Mouse (Mus musculus): Measurements from ENCODE around the gene AC134908.4. TPM values are rescaled to one million over a fixed set of nuclear protein-coding genes. Genes with fewer than 3 reads are reported as not detected.

The AC134908.4 gene
- polyA plus RNA-seq, 1 experiment from 2014 or later: not detected

DNA sequence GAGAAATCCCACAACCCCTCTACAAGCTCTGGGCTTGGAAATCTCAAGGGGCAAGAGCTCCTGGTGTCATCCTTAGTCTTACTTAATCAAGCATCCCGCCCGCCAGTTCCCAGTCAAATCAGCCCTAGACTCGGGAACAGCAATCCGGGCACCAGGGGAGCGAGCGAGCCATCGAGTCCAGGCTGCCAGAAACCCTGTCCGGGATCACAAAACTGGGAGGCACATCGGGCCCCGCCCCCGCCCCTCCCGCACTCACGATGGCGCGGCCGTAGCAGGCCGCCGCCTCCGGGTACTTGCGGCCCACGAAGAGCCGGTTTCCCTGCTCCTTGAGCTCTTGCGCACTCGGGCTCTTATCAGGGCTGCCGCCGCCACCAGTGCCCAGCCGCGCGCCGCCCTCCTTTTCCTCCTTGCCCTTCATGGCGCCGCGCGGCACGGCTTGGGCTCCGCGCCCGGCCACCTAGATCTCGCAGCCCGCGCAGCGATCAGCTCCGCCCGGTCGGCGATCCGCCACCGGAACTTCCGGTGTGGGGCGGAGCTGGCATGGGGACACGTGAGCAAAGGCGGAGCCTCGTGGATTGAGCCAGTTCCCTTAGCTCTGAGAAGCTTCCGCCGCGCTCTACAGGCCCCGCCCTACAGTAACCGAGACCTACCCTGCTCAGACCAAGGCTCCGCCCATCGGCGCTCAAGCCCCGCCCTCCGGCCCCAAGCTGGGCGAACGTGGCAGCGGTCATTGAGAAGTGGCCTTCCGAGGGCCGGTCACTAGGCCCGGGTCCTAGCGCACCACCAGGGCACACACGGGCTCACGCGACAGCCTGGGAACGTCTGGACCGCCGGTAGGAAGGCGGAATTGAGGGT, 37.2 kb upstream of the AC134908.4 start:
- under 1% methylated on average over 75 of the region's 77 CpGs for WGBS
- peak overlapping the region; percentile 90 for H3K9ac ChIP-seq (ENCODE audit: low read length)
- H3K27ac ChIP-seq (ENCODE audit: low read length): peak overlapping the region; percentile 93
- ATAC-seq (ENCODE audit: low read depth): peak; percentile 93
- H3K9me3 ChIP-seq (ENCODE audit: control insufficient read depth, low read length): no peaks in the 10 kb centered on the region
- H3K4me3 ChIP-seq (ENCODE audit: low read length): peak overlapping the region; percentile 85
- H3K27me3 ChIP-seq (ENCODE audit: control insufficient read depth, insufficient read depth, low read depth, low read length): no peaks in the 10 kb centered on the region
- H3K4me1 ChIP-seq (replicated peaks; ENCODE audit: control insufficient read depth, insufficient read depth, low read length): peaks cover 64% of the 10 kb centered on the region
- H3K4me2 ChIP-seq (ENCODE audit: low read depth, low read length): peak overlapping the region; percentile 91
- peaks cover 14% of the 10 kb centered on the region for H3K36me3 ChIP-seq (ENCODE audit: control insufficient read depth, insufficient read depth, low read length)

DNA sequence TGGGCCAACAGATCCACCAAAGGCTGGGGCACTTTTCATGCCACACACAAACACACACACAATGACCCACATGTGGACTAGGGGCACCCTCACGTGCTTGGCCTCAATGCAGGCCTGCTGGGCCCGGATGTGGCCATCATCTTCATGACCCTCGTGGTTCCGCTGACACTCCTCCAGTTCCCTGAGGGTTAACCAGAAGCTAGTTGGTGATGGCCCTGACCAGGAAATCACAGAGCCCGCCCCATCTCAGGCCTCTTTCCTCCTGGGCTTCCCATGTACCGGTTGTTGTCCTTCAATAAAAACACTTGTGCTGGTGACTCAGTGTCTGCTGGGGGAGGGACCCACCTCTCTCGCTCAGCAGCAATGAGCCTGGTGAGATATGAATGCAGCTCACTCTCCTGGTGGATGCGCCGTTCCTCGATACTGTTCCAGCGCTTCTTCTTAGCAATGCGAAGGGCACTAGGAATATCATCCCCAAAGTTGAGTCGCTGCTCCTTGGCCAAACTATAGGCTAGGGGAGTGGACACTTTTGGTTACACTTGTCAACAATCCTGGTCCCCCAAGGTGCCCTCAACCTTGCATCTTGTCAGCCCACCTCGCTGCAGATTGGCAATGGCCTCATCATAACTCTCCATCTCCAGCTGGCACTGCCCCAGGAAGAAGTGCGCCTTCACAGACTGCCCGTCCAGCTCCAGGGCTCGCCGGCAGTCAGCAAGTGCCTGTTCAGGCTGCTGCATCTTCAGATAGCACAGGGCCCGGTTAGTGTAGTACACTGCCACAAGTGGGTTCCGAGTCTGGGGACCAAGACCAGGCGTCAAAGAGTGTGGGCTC, 36.2 kb upstream of the AC134908.4 start:
- Histone ChIP-seq H3K27me3 (ENCODE audit: control insufficient read depth, insufficient read depth, low read depth, low read length) (no peaks in the 10 kb centered on the region), H3K36me3 (ENCODE audit: control insufficient read depth, insufficient read depth, low read length) (peaks cover 14% of the 10 kb centered on the region), H3K27ac (ENCODE audit: low read length) (peak overlapping the region; percentile 89), H3K4me2 (ENCODE audit: low read depth, low read length) (peak overlapping the region; percentile 91), H3K9ac (ENCODE audit: low read length) (peak overlapping the region; percentile 90), H3K4me1 (replicated peaks; ENCODE audit: control insufficient read depth, insufficient read depth, low read length) (peaks cover 57% of the 10 kb centered on the region), H3K4me3 (ENCODE audit: low read length) (peak overlapping the region; percentile 85), H3K9me3 (ENCODE audit: control insufficient read depth, low read length) (no peaks in the 10 kb centered on the region)
- ATAC-seq (ENCODE audit: low read depth): no peak
- WGBS: 46% methylated on average over 21 of the region's 21 CpGs

DNA sequence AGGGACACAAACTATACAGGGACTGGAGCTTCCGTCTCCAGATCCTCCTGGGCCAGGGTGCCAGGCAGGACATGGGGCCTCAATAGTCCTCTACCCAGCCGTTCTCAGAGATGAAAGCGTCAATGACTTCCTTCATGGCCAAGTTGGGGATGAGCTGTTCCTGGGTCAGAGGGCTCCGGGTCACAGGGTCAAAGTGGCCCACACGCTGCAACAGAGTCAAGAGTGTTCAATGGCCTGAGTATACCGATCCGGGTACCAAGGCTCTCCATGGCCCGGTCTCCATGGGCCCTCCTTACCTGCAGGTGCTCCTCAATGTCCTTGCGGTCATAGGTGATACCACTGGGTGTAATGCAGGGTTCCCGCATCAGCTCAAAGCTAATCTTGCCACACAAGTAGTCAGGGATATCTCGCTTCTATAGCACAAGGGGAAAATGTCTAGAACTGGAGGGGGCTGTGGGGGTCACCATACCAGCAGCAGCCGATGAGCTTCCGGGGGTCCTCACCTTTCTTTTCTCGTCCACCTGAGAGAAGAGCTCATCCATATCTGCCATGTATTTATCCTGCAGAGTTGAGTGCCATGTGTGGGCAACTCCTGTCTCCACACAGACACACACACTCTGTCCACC, 35.5 kb upstream of the AC134908.4 start:
- Histone ChIP-seq H3K27ac (ENCODE audit: low read length) (no peak overlapping the region), H3K9me3 (ENCODE audit: control insufficient read depth, low read length) (no peaks in the 10 kb centered on the region), H3K4me1 (replicated peaks; ENCODE audit: control insufficient read depth, insufficient read depth, low read length) (peaks cover 51% of the 10 kb centered on the region), H3K27me3 (ENCODE audit: control insufficient read depth, insufficient read depth, low read depth, low read length) (no peaks in the 10 kb centered on the region), H3K4me3 (ENCODE audit: low read length) (peak overlapping the region; percentile 85; the same call in 1 of the 2 replicates), H3K36me3 (ENCODE audit: control insufficient read depth, insufficient read depth, low read length) (peaks cover 14% of the 10 kb centered on the region), H3K9ac (ENCODE audit: low read length) (no peak overlapping the region), H3K4me2 (ENCODE audit: low read depth, low read length) (peak overlapping the region; percentile 91)
- 81% methylated on average over 14 of the region's 14 CpGs for WGBS
- no peak for ATAC-seq (ENCODE audit: low read depth)

DNA sequence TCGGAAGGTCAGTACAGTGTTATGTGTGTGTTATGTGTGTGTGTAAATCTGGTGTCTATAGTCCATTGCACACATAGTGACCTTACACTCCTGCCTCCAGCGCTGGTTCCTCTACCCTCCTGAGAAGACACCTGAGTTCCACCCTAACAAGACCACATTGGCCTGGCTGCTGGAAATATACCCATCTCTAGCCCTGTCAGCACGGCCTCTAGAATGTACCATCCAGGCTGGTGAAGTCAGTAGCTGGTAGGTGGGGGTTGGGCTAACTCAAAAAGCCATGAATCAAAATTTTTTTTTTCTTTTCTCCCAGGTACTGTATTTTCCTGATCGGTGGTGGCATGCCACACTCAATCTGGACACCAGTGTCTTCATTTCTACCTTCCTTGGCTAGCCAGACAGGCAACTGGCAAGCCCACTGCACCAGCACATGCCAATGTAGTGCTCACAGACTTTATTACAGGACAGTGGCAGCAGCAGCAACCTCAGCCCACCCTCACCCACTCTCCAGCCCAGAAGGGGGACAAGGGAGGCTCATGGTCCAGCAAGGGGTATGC, 34.8 kb upstream of the AC134908.4 start:
- no peaks in the 10 kb centered on the region for H3K27me3 ChIP-seq (ENCODE audit: control insufficient read depth, insufficient read depth, low read depth, low read length)

DNA sequence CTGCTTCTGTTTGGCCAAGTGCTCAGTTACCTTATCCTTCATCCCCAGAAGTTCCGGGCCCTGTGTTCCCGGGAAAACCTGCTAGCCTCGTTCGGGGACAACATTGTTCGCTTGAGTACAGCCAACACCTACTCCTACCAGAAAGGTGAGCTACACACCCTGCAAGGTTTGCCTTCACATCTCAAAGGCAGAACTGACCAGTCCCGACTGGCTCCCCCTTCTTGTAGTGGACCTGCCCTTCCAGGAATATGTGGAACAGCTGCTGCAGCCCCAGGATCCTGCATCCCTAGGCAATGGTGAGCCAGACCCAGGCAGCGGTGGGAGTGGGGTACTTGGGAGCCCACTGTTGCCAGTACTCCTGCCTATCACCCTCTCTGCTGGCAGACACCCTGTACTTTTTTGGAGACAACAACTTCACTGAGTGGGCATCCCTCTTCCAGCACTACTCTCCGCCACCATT, 34.1 kb upstream of the AC134908.4 start:
- ATAC-seq (ENCODE audit: low read depth): no peak
- H3K4me2 ChIP-seq (ENCODE audit: low read depth, low read length): peak overlapping the region; percentile 84
- peaks cover 44% of the 10 kb centered on the region for H3K4me1 ChIP-seq (replicated peaks; ENCODE audit: control insufficient read depth, insufficient read depth, low read length)
- no peaks in the 10 kb centered on the region for H3K9me3 ChIP-seq (ENCODE audit: control insufficient read depth, low read length)
- peak overlapping the region; percentile 85 for H3K9ac ChIP-seq (ENCODE audit: low read length)
- peak overlapping the region; percentile 92 for H3K27ac ChIP-seq (ENCODE audit: low read length)
- H3K36me3 ChIP-seq (ENCODE audit: control insufficient read depth, insufficient read depth, low read length): peaks cover 14% of the 10 kb centered on the region
- peak overlapping the region; percentile 72 for H3K4me3 ChIP-seq (ENCODE audit: low read length)
- H3K27me3 ChIP-seq (ENCODE audit: control insufficient read depth, insufficient read depth, low read depth, low read length): no peaks in the 10 kb centered on the region
- 32% methylated on average over 8 of the region's 8 CpGs for WGBS

More for the DNA sequence above, 34.8 kb upstream of the AC134908.4 start:
- Histone ChIP-seq H3K4me1 (replicated peaks; ENCODE audit: control insufficient read depth, insufficient read depth, low read length) (peaks cover 45% of the 10 kb centered on the region), H3K4me3 (ENCODE audit: low read length) (no peak overlapping the region), H3K36me3 (ENCODE audit: control insufficient read depth, insufficient read depth, low read length) (peaks cover 14% of the 10 kb centered on the region), H3K4me2 (ENCODE audit: low read depth, low read length) (no peak overlapping the region), H3K9me3 (ENCODE audit: control insufficient read depth, low read length) (no peaks in the 10 kb centered on the region), H3K27ac (ENCODE audit: low read length) (no peak overlapping the region), H3K9ac (ENCODE audit: low read length) (no peak overlapping the region)
- WGBS: 82% methylated on average over 4 of the region's 4 CpGs
- no peak for ATAC-seq (ENCODE audit: low read depth)

DNA sequence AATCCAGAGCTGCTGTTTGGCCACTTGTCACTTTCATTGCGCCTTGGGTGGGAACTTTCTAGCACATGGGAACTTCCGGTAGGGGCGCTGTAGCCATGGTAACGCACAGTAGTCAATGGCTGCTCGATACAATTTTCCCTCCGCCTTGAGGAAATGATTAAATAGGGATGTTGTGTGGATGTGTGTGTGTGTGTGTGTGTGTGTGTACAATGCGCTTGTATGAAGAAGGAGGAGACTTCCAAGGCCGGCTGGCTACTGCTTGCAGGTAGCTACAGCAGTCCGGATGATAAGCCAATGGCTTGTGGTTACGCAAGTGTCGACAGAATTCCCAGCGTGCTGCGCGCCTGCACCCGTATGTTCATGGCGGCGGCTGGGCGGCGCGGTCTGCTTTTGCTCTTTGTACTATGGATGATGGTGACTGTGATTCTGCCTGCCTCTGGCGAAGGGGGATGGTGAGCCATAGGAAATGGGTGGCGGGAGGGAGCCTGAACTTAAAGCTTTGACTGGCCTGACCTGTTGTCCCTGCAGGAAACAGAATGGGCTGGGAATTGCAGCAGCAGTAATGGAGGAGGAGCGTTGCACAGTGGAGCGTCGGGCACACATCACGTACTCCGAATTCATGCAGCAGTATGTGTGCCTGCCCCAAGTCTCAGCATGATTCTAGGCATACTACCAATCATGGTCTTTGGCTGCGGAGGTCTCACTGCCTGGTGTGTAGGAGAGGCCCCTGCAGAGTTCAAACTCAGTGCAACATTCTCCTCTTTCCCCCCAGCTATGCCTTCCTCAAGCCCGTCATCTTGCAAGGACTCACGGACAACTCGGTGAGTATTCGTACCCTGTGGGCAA, 33.5 kb upstream of the AC134908.4 start, which contains the start of gene Jmjd8:
TSS of gene Jmjd8 (plus strand) at position 156 of the 846 bp plus-strand sequence.
- H3K27me3 ChIP-seq (ENCODE audit: control insufficient read depth, insufficient read depth, low read depth, low read length): no peaks in the 10 kb centered on the region
- WGBS: 0% methylated on average over 32 of the region's 32 CpGs
- H3K9ac ChIP-seq (ENCODE audit: low read length): peak within 1 kb of the TSS; percentile 85
- H3K4me1 ChIP-seq (replicated peaks; ENCODE audit: control insufficient read depth, insufficient read depth, low read length): peaks cover 44% of the 10 kb centered on the region
- peak within 1 kb of the TSS; percentile 92 for H3K27ac ChIP-seq (ENCODE audit: low read length)
- peak within 1 kb of the TSS; percentile 72 for H3K4me3 ChIP-seq (ENCODE audit: low read length)
- H3K9me3 ChIP-seq (ENCODE audit: control insufficient read depth, low read length): no peaks in the 10 kb centered on the region
- H3K36me3 ChIP-seq (ENCODE audit: control insufficient read depth, insufficient read depth, low read length): peaks cover 14% of the 10 kb centered on the region
- peak; percentile 23 for ATAC-seq (ENCODE audit: low read depth)
- H3K4me2 ChIP-seq (ENCODE audit: low read depth, low read length): peak within 1 kb of the TSS; percentile 84

DNA sequence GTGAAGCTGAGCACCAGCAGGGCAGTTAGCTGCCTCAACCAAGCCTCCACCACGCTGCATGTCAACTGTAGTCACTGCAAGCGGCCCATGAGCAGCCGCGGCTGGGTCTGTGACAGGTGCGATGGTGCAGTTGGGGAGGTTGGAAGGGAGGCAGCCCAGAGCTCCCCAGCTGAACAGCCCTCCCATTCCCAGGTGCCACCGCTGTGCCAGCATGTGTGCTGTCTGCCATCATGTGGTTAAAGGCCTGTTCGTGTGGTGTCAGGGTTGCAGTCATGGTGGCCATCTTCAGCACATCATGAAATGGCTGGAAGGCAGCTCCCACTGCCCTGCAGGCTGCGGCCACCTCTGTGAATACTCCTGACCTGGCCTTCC, 32.8 kb upstream of the AC134908.4 start:
- no peak for ATAC-seq (ENCODE audit: low read depth)
- Histone ChIP-seq H3K9ac (ENCODE audit: low read length) (peak overlapping the region; percentile 85), H3K4me3 (ENCODE audit: low read length) (peak overlapping the region; percentile 72), H3K36me3 (ENCODE audit: control insufficient read depth, insufficient read depth, low read length) (peaks cover 14% of the 10 kb centered on the region), H3K9me3 (ENCODE audit: control insufficient read depth, low read length) (no peaks in the 10 kb centered on the region), H3K27ac (ENCODE audit: low read length) (peak overlapping the region; percentile 92; the same call in 1 of the 2 replicates), H3K4me2 (ENCODE audit: low read depth, low read length) (peak overlapping the region; percentile 84), H3K4me1 (replicated peaks; ENCODE audit: control insufficient read depth, insufficient read depth, low read length) (peaks cover 46% of the 10 kb centered on the region), H3K27me3 (ENCODE audit: control insufficient read depth, insufficient read depth, low read depth, low read length) (no peaks in the 10 kb centered on the region)
- 82% methylated on average over 8 of the region's 8 CpGs for WGBS

DNA sequence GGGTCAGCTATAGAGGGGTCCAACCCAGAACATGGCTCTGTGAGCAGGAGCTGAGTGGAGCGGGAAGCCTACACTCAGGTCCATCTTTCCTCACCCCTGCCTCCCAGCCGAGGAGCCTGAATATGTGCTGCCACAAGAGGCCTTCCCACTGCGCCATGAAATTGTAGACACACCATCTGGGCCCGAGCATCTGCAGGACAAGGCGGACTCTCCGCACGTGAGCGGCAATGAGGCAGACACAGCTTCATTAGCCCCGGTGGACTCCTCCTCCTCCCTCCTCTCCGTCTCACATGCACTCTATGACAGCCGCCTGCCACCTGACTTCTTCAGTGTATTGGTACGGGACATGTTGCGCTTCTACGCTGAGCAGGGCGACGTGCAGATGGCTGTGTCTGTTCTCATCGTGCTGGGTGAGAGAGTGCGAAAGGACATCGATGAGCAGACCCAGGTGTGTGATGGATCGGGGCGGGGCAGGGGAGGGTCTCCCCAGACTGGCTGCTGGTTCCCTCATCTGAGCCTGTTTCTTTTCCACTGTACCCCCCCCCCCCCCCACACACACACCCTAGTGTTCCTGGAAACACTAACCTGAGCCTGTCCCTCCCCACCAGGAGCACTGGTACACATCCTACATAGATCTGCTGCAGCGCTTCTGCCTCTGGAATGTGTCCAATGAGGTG, 32.2 kb upstream of the AC134908.4 start:
- Histone ChIP-seq H3K4me3 (ENCODE audit: low read length) (no peak overlapping the region), H3K9me3 (ENCODE audit: control insufficient read depth, low read length) (no peaks in the 10 kb centered on the region), H3K27ac (ENCODE audit: low read length) (no peak overlapping the region), H3K27me3 (ENCODE audit: control insufficient read depth, insufficient read depth, low read depth, low read length) (no peaks in the 10 kb centered on the region), H3K9ac (ENCODE audit: low read length) (no peak overlapping the region), H3K4me2 (ENCODE audit: low read depth, low read length) (no peak overlapping the region), H3K36me3 (ENCODE audit: control insufficient read depth, insufficient read depth, low read length) (peaks cover 14% of the 10 kb centered on the region), H3K4me1 (replicated peaks; ENCODE audit: control insufficient read depth, insufficient read depth, low read length) (peaks cover 46% of the 10 kb centered on the region)
- no peak for ATAC-seq (ENCODE audit: low read depth)
- WGBS: 89% methylated on average over 22 of the region's 22 CpGs

Data from lung, embryonic 16.5 days (tissue).